Mouse (Mus musculus): Measurements from ENCODE around the gene Gm13199. TPM values are rescaled to one million over a fixed set of nuclear protein-coding genes. Genes with fewer than 3 reads are reported as not detected.

The Gm13199 gene
- polyA plus RNA-seq, 1 experiment from 2014 or later: 1.3 TPM

- peak overlapping the region; percentile 83 for H3K4me2 ChIP-seq
- no peak for ATAC-seq (replicated peaks; ENCODE audit: insufficient number of reproducible peaks, low FRiP score, low TSS enrichment)
- H3K4me3 ChIP-seq (ENCODE audit: low read depth, low read length): peak overlapping the region; percentile 89
- peak overlapping the region; percentile 90 for H3K27ac ChIP-seq (ENCODE audit: low read depth, low read length)
- peaks cover 12% of the 10 kb centered on the region for H3K4me1 ChIP-seq (ENCODE audit: control insufficient read depth, insufficient read depth, low read length)
- peaks cover 25% of the 10 kb centered on the region for H3K36me3 ChIP-seq (ENCODE audit: control insufficient read depth, insufficient read depth, low read length)
- peak overlapping the region; percentile 92 for H3K9ac ChIP-seq (ENCODE audit: low read depth, low read length)
- no peaks in the 10 kb centered on the region for H3K27me3 ChIP-seq (ENCODE audit: control insufficient read depth, insufficient read depth, low read length)
- H3K9me3 ChIP-seq (replicated peaks; ENCODE audit: control insufficient read depth, low read length): no peaks in the 10 kb centered on the region
- WGBS (ENCODE audit: insufficient replicate concordance): 7% methylated on average over 23 of the region's 23 CpGs
Observed at GRCm38 (mm10) chr2:5844181-5844872, 18.4 kb downstream of the Gm13199 start.

- Histone ChIP-seq H3K9me3 (replicated peaks; ENCODE audit: control insufficient read depth, low read length) (no peaks in the 10 kb centered on the region), H3K27ac (ENCODE audit: low read depth, low read length) (no peak overlapping the region), H3K4me1 (ENCODE audit: control insufficient read depth, insufficient read depth, low read length) (peaks cover 4% of the 10 kb centered on the region; the same call in 1 of the 2 replicates), H3K9ac (ENCODE audit: low read depth, low read length) (no peak overlapping the region), H3K4me2 (no peak overlapping the region), H3K4me3 (ENCODE audit: low read depth, low read length) (no peak overlapping the region), H3K36me3 (ENCODE audit: control insufficient read depth, insufficient read depth, low read length) (peaks cover 33% of the 10 kb centered on the region), H3K27me3 (ENCODE audit: control insufficient read depth, insufficient read depth, low read length) (no peaks in the 10 kb centered on the region)
- WGBS (ENCODE audit: insufficient replicate concordance): 97% methylated on average over 11 of the region's 11 CpGs
- no peak for ATAC-seq (replicated peaks; ENCODE audit: insufficient number of reproducible peaks, low FRiP score, low TSS enrichment)
Observed at GRCm38 (mm10) chr2:5840815-5841214, 21.9 kb downstream of the Gm13199 start.

GRCm38 (mm10) chr2:5825265-5825913, 37.3 kb downstream of the Gm13199 start:
- H3K4me2 ChIP-seq: no peak overlapping the region
- ATAC-seq (replicated peaks; ENCODE audit: insufficient number of reproducible peaks, low FRiP score, low TSS enrichment): no peak
- 93% methylated on average over 5 of the region's 5 CpGs for WGBS (ENCODE audit: insufficient replicate concordance)
- H3K9ac ChIP-seq (ENCODE audit: low read depth, low read length): no peak overlapping the region
- no peaks in the 10 kb centered on the region for H3K27me3 ChIP-seq (ENCODE audit: control insufficient read depth, insufficient read depth, low read length)
- H3K27ac ChIP-seq (ENCODE audit: low read depth, low read length): no peak overlapping the region
- H3K9me3 ChIP-seq (replicated peaks; ENCODE audit: control insufficient read depth, low read length): no peaks in the 10 kb centered on the region
- H3K4me1 ChIP-seq (ENCODE audit: control insufficient read depth, insufficient read depth, low read length): no peaks in the 10 kb centered on the region
- no peak overlapping the region for H3K4me3 ChIP-seq (ENCODE audit: low read depth, low read length)
- peaks cover under 1% of the 10 kb centered on the region for H3K36me3 ChIP-seq (ENCODE audit: control insufficient read depth, insufficient read depth, low read length)

DNA sequence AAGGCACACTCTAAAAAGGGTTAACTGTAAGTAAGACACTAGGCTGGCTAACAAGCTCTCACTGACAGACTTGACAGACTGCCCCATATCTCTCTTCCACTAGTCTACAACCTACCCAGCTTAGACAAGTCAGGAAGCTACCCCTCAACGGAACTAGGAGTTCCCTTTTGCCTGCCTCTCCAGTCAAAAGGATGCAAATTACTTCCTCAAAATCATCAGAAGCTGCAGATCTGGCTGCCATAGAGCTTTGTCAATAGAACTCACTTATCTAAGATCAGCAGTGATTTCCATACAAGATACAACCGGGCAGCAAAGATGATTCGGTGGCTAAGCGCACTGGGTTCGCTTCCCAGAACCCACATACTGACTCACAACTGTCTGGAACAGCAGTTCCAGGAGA, 38.0 kb downstream of the Gm13199 start:
- peaks cover 8% of the 10 kb centered on the region for H3K36me3 ChIP-seq (ENCODE audit: control insufficient read depth, insufficient read depth, low read length)

GRCm38 (mm10) chr2:5824213-5824612, 38.5 kb downstream of the Gm13199 start:
- no peak overlapping the region for H3K9ac ChIP-seq (ENCODE audit: low read depth, low read length)
- ATAC-seq (replicated peaks; ENCODE audit: insufficient number of reproducible peaks, low FRiP score, low TSS enrichment): no peak

More for the DNA sequence above, 38.0 kb downstream of the Gm13199 start:
- no peaks in the 10 kb centered on the region for H3K9me3 ChIP-seq (replicated peaks; ENCODE audit: control insufficient read depth, low read length)
- H3K27me3 ChIP-seq (ENCODE audit: control insufficient read depth, insufficient read depth, low read length): no peaks in the 10 kb centered on the region
- H3K4me3 ChIP-seq (ENCODE audit: low read depth, low read length): no peak overlapping the region
- H3K4me2 ChIP-seq: no peak overlapping the region
- ATAC-seq (replicated peaks; ENCODE audit: insufficient number of reproducible peaks, low FRiP score, low TSS enrichment): no peak
- no peaks in the 10 kb centered on the region for H3K4me1 ChIP-seq (ENCODE audit: control insufficient read depth, insufficient read depth, low read length)
- no peak overlapping the region for H3K27ac ChIP-seq (ENCODE audit: low read depth, low read length)
- H3K9ac ChIP-seq (ENCODE audit: low read depth, low read length): no peak overlapping the region
- WGBS (ENCODE audit: insufficient replicate concordance): 85% methylated on average over 5 of the region's 5 CpGs

GRCm38 (mm10) chr2:5822449-5822848, 40.3 kb downstream of the Gm13199 start:
- H3K4me1 ChIP-seq (ENCODE audit: control insufficient read depth, insufficient read depth, low read length): no peaks in the 10 kb centered on the region
- H3K9ac ChIP-seq (ENCODE audit: low read depth, low read length): no peak overlapping the region
- WGBS (ENCODE audit: insufficient replicate concordance): 96% methylated on average over 6 of the region's 6 CpGs
- H3K4me2 ChIP-seq: no peak overlapping the region
- H3K36me3 ChIP-seq (ENCODE audit: control insufficient read depth, insufficient read depth, low read length): peaks cover 16% of the 10 kb centered on the region
- no peaks in the 10 kb centered on the region for H3K9me3 ChIP-seq (replicated peaks; ENCODE audit: control insufficient read depth, low read length)
- no peak for ATAC-seq (replicated peaks; ENCODE audit: insufficient number of reproducible peaks, low FRiP score, low TSS enrichment)
- no peaks in the 10 kb centered on the region for H3K27me3 ChIP-seq (ENCODE audit: control insufficient read depth, insufficient read depth, low read length)
- H3K4me3 ChIP-seq (ENCODE audit: low read depth, low read length): no peak overlapping the region
- no peak overlapping the region for H3K27ac ChIP-seq (ENCODE audit: low read depth, low read length)

More at GRCm38 (mm10) chr2:5824213-5824612, 38.5 kb downstream of the Gm13199 start:
- Histone ChIP-seq H3K4me1 (ENCODE audit: control insufficient read depth, insufficient read depth, low read length) (no peaks in the 10 kb centered on the region), H3K4me3 (ENCODE audit: low read depth, low read length) (no peak overlapping the region), H3K4me2 (no peak overlapping the region), H3K27me3 (ENCODE audit: control insufficient read depth, insufficient read depth, low read length) (no peaks in the 10 kb centered on the region), H3K36me3 (ENCODE audit: control insufficient read depth, insufficient read depth, low read length) (peaks cover 10% of the 10 kb centered on the region), H3K9me3 (replicated peaks; ENCODE audit: control insufficient read depth, low read length) (no peaks in the 10 kb centered on the region), H3K27ac (ENCODE audit: low read depth, low read length) (no peak overlapping the region)
- WGBS (ENCODE audit: insufficient replicate concordance): 35% methylated on average over 1 of the region's 1 CpGs

DNA sequence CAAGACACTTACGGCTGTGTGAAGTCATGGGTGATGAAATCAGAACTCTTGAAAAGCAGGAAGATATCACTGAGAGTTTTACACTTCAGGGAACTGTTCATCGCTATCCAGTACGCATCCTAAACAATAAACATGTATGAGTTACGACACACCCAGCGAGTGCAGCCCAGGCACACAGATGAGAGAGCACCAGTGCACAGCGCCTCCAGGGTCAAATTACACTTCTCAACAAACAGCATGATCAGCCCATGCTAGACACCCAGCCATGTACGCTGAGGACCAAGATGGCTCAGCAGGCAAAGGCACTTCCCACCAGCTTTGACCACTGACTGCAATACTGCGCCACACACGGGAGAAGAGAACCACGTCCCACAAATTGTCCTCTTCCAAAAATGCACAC, 41.5 kb downstream of the Gm13199 start:
- WGBS (ENCODE audit: insufficient replicate concordance): 83% methylated on average over 10 of the region's 10 CpGs
- H3K36me3 ChIP-seq (ENCODE audit: control insufficient read depth, insufficient read depth, low read length): peaks cover 22% of the 10 kb centered on the region
- H3K4me3 ChIP-seq (ENCODE audit: low read depth, low read length): no peak overlapping the region
- no peaks in the 10 kb centered on the region for H3K4me1 ChIP-seq (ENCODE audit: control insufficient read depth, insufficient read depth, low read length)
- ATAC-seq (replicated peaks; ENCODE audit: insufficient number of reproducible peaks, low FRiP score, low TSS enrichment): no peak
- no peak overlapping the region for H3K27ac ChIP-seq (ENCODE audit: low read depth, low read length)
- no peak overlapping the region for H3K9ac ChIP-seq (ENCODE audit: low read depth, low read length)
- H3K27me3 ChIP-seq (ENCODE audit: control insufficient read depth, insufficient read depth, low read length): no peaks in the 10 kb centered on the region
- no peaks in the 10 kb centered on the region for H3K9me3 ChIP-seq (replicated peaks; ENCODE audit: control insufficient read depth, low read length)
- no peak overlapping the region for H3K4me2 ChIP-seq

Data from heart, embryonic 11.5 days (tissue).